Mouse (Mus musculus) heart, embryonic 10.5 days (tissue): ENCODE results near the gene Chkb. TPM values are rescaled to one million over a fixed set of nuclear protein-coding genes. Genes with fewer than 3 reads are reported as not detected.
A peak's percentile ranks its signal among the peaks of the same experiment; 100 is the strongest.

Experiments
- DNase-seq: peaks from one replicate; pipeline ENCODE4 v3.0.0-alpha.2; 2017; ENCODE audit warnings: low spot score
- H3K27ac ChIP-seq: fragments of 300-500 bp; sonication (generic); 2 replicates; pipeline ENCODE4 v1.5.1; 2016; ENCODE audit warnings: mild to moderate bottlenecking
- H3K27me3 ChIP-seq: fragments of 300-500 bp; sonication (generic); 2 replicates; pipeline ENCODE4 v1.6.1; 2016; ENCODE audit warnings: mild to moderate bottlenecking; ENCODE audit not compliant: poor library complexity, insufficient read depth, severe bottlenecking
- H3K36me3 ChIP-seq: fragments of 300-500 bp; sonication (generic); 2 replicates; pipeline ENCODE4 v1.6.1; 2016; ENCODE audit warnings: mild to moderate bottlenecking, moderate library complexity
- H3K4me1 ChIP-seq: fragments of 300-500 bp; sonication (generic); 2 replicates; pipeline ENCODE4 v1.6.1; 2016; ENCODE audit warnings: mild to moderate bottlenecking
- H3K4me3 ChIP-seq: fragments of 300-500 bp; sonication (generic); 2 replicates; pipeline ENCODE4 v1.5.1; 2016; ENCODE audit warnings: mild to moderate bottlenecking, moderate library complexity
- H3K9me3 ChIP-seq: fragments of 300-500 bp; sonication (generic); 2 replicates; pipeline ENCODE4 v1.6.1; 2016; ENCODE audit warnings: mild to moderate bottlenecking, moderate library complexity
- WGBS: fragments of 180-500 bp; shearing (Covaris S2); methylation state at CpG from one replicate; pipeline ENCODE4 v1.1.7; 2016; 5-methylcytosine and 5-hydroxymethylcytosine counted together
- polyA plus RNA-seq: library from polyadenylated mRNA; unstranded; fragments of >200 nt; fragmentation: Nextera tagmentation; extraction: Ambion mirVana; gene quantifications from 2 replicates; pipeline ENCODE4 v1.2.1, GENCODE M21; 2016

Gene Chkb
- polyA plus RNA-seq, result 64.7 and 64.8 TPM in 2 replicates

- Histone ChIP-seq H3K27me3 (no peaks in the 10 kb centered on the region), H3K27ac (peak within 1 kb of the TSS; percentile 95), H3K4me3 (peak within 1 kb of the TSS; percentile 82), H3K9me3 (no peaks in the 10 kb centered on the region), H3K4me1 (peaks cover 35% of the 10 kb centered on the region), H3K36me3 (peaks cover 25% of the 10 kb centered on the region)
- under 1% methylated on average over 70 of the region's 70 CpGs for WGBS
- DNase-seq, result peak; percentile 98
Measured at GRCm38 (mm10) chr15:89429352-89430221, at the start of gene Chkb, which contains the start of the genes C730034F03Rik and Gm44502. Gene Chkb (minus strand): TSS chr15:89429908. Gene C730034F03Rik (plus strand): TSS chr15:89429589. Gene Gm44502 (minus strand): TSS chr15:89429696.

- peaks cover 36% of the 10 kb centered on the region for H3K4me1 ChIP-seq
- 85% methylated on average over 3 of the region's 3 CpGs for whole genome bisulfite sequencing
Measured at GRCm38 (mm10) chr15:89478622-89479021, 48.9 kb upstream of the Chkb start.

DNA sequence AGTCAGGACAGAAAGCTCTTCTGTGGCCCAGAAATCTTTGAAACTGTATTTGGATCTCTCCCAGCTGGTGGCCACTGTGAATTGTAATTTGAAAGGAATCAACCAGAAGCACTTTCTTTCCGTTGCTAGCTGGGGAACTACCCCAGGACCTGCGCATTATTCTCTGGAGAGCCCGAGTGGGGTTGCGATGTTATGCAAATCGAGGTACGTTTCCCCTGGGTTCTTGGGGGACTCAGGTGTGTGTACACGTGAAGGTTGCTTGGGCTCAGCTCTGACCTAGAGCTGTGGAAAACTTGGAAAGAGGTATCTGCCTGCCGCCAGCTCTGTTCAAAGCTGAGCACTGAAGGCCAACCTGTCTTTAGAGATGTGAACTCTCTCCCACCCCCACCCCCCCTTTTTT, 48.1 kb upstream of the Chkb start:
- Histone ChIP-seq H3K4me3 (no peak overlapping the region), H3K27ac (no peak overlapping the region; the same call in 1 of the 2 replicates), H3K4me1 (peaks cover 42% of the 10 kb centered on the region), H3K27me3 (no peaks in the 10 kb centered on the region; the same call in 1 of the 2 replicates), H3K36me3 (0 out of 2 replicates have a peak, but pooled peaks cover 3% of the 10 kb centered on the region), H3K9me3 (no peaks in the 10 kb centered on the region)
- no peak for DNase-seq
- 51% methylated on average over 8 of the region's 8 CpGs for WGBS

More at GRCm38 (mm10) chr15:89478622-89479021, 48.9 kb upstream of the Chkb start:
- DNase-seq, result no peak
- Histone ChIP-seq H3K36me3 (0 out of 2 replicates have a peak, but pooled peaks cover 3% of the 10 kb centered on the region), H3K4me3 (no peak overlapping the region), H3K27me3 (no peaks in the 10 kb centered on the region; the same call in 1 of the 2 replicates), H3K27ac (no peak overlapping the region), H3K9me3 (no peaks in the 10 kb centered on the region)

- 17% methylated on average over 9 of the region's 9 CpGs for WGBS
- peak within 1 kb of the TSS; percentile 88 for H3K27ac ChIP-seq
- H3K27me3 ChIP-seq, result no peaks in the 10 kb centered on the region; the same call in 1 of the 2 replicates
- no peaks in the 10 kb centered on the region for H3K9me3 ChIP-seq
- H3K4me1 ChIP-seq, result peaks cover 42% of the 10 kb centered on the region
- 0 out of 2 replicates have a peak, but pooled peaks cover 3% of the 10 kb centered on the region for H3K36me3 ChIP-seq
- H3K4me3 ChIP-seq, result peak within 1 kb of the TSS; percentile 70
- DNase-seq, result no peak
Measured at GRCm38 (mm10) chr15:89477091-89477491, 47.4 kb upstream of the Chkb start, which contains the start of gene Arsa. Gene Arsa (minus strand): TSS chr15:89477425.

GRCm38 (mm10) chr15:89476475-89476815, 46.7 kb upstream of the Chkb start:
- Histone ChIP-seq H3K27ac (peak overlapping the region; percentile 88), H3K4me1 (peaks cover 42% of the 10 kb centered on the region), H3K9me3 (no peaks in the 10 kb centered on the region), H3K27me3 (no peaks in the 10 kb centered on the region; the same call in 1 of the 2 replicates), H3K4me3 (peak overlapping the region; percentile 70), H3K36me3 (0 out of 2 replicates have a peak, but pooled peaks cover 3% of the 10 kb centered on the region)
- WGBS, result 10% methylated on average over 5 of the region's 5 CpGs
- no peak for DNase-seq

GRCm38 (mm10) chr15:89475611-89476474, 46.1 kb upstream of the Chkb start:
- peak; percentile 97 for DNase-seq
- 0 out of 2 replicates have a peak, but pooled peaks cover 3% of the 10 kb centered on the region for H3K36me3 ChIP-seq
- WGBS, result 8% methylated on average over 44 of the region's 44 CpGs
- H3K27ac ChIP-seq, result peak overlapping the region; percentile 88
- H3K4me1 ChIP-seq, result peaks cover 41% of the 10 kb centered on the region
- no peaks in the 10 kb centered on the region; the same call in 1 of the 2 replicates for H3K27me3 ChIP-seq
- peak overlapping the region; percentile 70 for H3K4me3 ChIP-seq
- no peaks in the 10 kb centered on the region for H3K9me3 ChIP-seq

GRCm38 (mm10) chr15:89475293-89475600, 45.5 kb upstream of the Chkb start:
- H3K4me3 ChIP-seq, result peak overlapping the region; percentile 70
- 81% methylated on average over 7 of the region's 7 CpGs for WGBS
- no peaks in the 10 kb centered on the region for H3K9me3 ChIP-seq
- DNase-seq, result no peak
- H3K36me3 ChIP-seq, result 0 out of 2 replicates have a peak, but pooled peaks cover 3% of the 10 kb centered on the region
- H3K27ac ChIP-seq, result peak overlapping the region; percentile 88; the same call in 1 of the 2 replicates
- peaks cover 35% of the 10 kb centered on the region for H3K4me1 ChIP-seq
- H3K27me3 ChIP-seq, result no peaks in the 10 kb centered on the region; the same call in 1 of the 2 replicates

- peak overlapping the region; percentile 70 for H3K4me3 ChIP-seq
- peaks cover 33% of the 10 kb centered on the region for H3K4me1 ChIP-seq
- 0 out of 2 replicates have a peak, but pooled peaks cover 3% of the 10 kb centered on the region for H3K36me3 ChIP-seq
- H3K9me3 ChIP-seq, result no peaks in the 10 kb centered on the region
- no peaks in the 10 kb centered on the region; the same call in 1 of the 2 replicates for H3K27me3 ChIP-seq
- no peak overlapping the region for H3K27ac ChIP-seq
- WGBS, result 89% methylated on average over 19 of the region's 19 CpGs
- no peak for DNase-seq
Measured at GRCm38 (mm10) chr15:89474596-89475292, 45.0 kb upstream of the Chkb start.

DNA sequence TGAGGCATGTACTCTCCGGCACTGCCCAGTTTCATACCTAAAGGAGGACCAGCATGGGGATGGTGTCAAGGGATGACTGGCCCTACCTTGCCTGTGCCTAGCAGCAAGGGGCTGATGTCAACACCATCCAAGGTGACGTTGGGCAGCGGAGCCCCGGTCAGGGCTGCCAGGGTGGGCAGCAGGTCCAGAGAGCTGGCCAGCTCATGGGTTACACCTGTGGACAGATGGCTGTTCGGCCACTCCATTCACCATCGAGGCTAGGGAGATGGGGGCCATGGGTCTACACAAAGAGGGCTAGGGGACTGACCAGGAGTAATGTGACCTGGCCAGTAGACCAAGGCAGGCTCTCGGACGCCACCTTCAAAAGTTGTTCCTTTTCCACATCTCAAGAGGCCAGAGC, 44.2 kb upstream of the Chkb start:
- 93% methylated on average over 8 of the region's 8 CpGs for WGBS

GRCm38 (mm10) chr15:89473370-89473769, 43.7 kb upstream of the Chkb start:
- H3K27me3 ChIP-seq, result no peaks in the 10 kb centered on the region; the same call in 1 of the 2 replicates
- no peak overlapping the region for H3K27ac ChIP-seq
- H3K4me3 ChIP-seq, result no peak overlapping the region
- no peaks in the 10 kb centered on the region for H3K9me3 ChIP-seq
- peaks cover 32% of the 10 kb centered on the region for H3K4me1 ChIP-seq
- DNase-seq, result no peak
- H3K36me3 ChIP-seq, result 0 out of 2 replicates have a peak, but pooled peaks cover 3% of the 10 kb centered on the region
- WGBS, result 71% methylated on average over 9 of the region's 9 CpGs

More for the DNA sequence above, 44.2 kb upstream of the Chkb start:
- Histone ChIP-seq H3K27ac (no peak overlapping the region), H3K27me3 (no peaks in the 10 kb centered on the region; the same call in 1 of the 2 replicates), H3K9me3 (no peaks in the 10 kb centered on the region), H3K4me1 (peaks cover 33% of the 10 kb centered on the region), H3K36me3 (0 out of 2 replicates have a peak, but pooled peaks cover 3% of the 10 kb centered on the region), H3K4me3 (no peak overlapping the region)
- no peak for DNase-seq

DNA sequence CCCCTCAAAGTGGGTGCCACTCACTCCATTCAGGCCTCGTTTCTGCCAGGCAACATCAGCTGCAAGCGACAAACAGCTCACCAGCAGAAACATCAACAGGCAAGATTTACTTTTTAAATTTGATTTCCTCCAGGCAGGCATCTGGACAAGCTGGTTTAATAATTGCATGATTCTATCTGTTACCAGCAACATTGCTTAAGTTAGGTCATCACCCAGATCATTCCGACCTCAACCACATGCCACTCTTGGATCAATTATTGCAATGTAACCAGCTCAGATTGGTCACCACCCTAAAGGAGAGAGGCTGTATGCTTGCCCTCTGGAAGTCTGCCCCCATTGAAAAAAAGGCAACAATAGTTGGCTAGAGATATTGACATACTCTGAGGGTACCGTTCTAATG, 41.8 kb upstream of the Chkb start:
- no peaks in the 10 kb centered on the region for H3K9me3 ChIP-seq
- no peak for DNase-seq
- H3K27ac ChIP-seq, result no peak overlapping the region
- 90% methylated on average over 4 of the region's 4 CpGs for WGBS
- H3K4me1 ChIP-seq, result peaks cover 20% of the 10 kb centered on the region
- H3K36me3 ChIP-seq, result 0 out of 2 replicates have a peak, but pooled peaks cover 3% of the 10 kb centered on the region
- no peak overlapping the region for H3K4me3 ChIP-seq
- no peaks in the 10 kb centered on the region for H3K27me3 ChIP-seq

DNA sequence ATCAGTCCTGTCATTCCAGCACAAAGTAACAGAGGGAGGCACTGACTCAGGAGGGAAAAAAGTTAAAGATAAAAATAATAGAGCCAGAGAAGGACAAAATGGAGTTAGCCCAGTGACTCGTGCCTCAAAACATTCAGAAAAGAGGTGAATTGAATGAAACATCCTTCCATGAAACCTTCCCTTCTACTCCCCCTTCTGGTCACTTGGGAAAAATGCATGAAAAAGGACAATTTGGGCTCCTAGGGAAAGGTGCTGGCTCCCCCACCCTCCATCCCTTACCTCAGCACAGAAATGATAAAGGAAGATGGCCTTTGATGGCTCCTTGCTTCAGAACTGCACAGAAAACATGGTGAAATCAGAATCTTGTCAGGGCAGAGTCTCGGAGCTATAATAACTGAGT, 38.9 kb upstream of the Chkb start:
- Histone ChIP-seq H3K27me3 (no peaks in the 10 kb centered on the region), H3K27ac (no peak overlapping the region), H3K36me3 (no peaks in the 10 kb centered on the region), H3K4me1 (0 out of 2 replicates have a peak, but pooled peaks cover 5% of the 10 kb centered on the region), H3K4me3 (no peak overlapping the region), H3K9me3 (no peaks in the 10 kb centered on the region)
- WGBS, result 39% methylated on average over 2 of the region's 2 CpGs
- no peak for DNase-seq
